Mouse (Mus musculus) left cerebral cortex, adult 2 months (tissue): Measurements from ENCODE around the gene Tex9. TPM values are rescaled to one million over a fixed set of nuclear protein-coding genes. Genes with fewer than 3 reads are reported as not detected.
A peak's percentile ranks its signal among the peaks of the same experiment; 100 is the strongest.

Source experiments
- DNase-seq, 2 experiments: peaks; one replicate each; pipeline ENCODE4 v3.0.0; 2021 to 2022; ENCODE audit warnings: low spot score in 2 of 2, mixed read lengths in 1 of 2; ENCODE audit errors: extremely low spot score in 1 of 2
- H3K27ac ChIP-seq: fragments of 200-600 bp; 2 replicates; pipeline ENCODE4 v1.8.1; 2022
- H3K4me3 ChIP-seq: fragments of 200-600 bp; 2 replicates; pipeline ENCODE4 v1.8.1; 2022
- CTCF ChIP-seq: fragments of 200-600 bp; IDR thresholded peaks from 2 replicates; pipeline ENCODE4 v1.8.1; 2022; ENCODE audit warnings: antibody characterized with exemption, mild to moderate bottlenecking, moderate library complexity
- intact Hi-C: fragments of 180-260 bp; cut with DNase I; formaldehyde crosslinking; loops from one replicate; pipeline ENCODE4 v1.15.1; 2025
- total RNA-seq, 2 experiments: library from RNA; stranded (reverse); gene quantifications; 2 replicates each; pipeline ENCODE4 v1.2.3; 2021

Tex9 gene
- total RNA-seq, 2 experiments from 2014 or later, result 11.2 to 12.8 TPM

DNA sequence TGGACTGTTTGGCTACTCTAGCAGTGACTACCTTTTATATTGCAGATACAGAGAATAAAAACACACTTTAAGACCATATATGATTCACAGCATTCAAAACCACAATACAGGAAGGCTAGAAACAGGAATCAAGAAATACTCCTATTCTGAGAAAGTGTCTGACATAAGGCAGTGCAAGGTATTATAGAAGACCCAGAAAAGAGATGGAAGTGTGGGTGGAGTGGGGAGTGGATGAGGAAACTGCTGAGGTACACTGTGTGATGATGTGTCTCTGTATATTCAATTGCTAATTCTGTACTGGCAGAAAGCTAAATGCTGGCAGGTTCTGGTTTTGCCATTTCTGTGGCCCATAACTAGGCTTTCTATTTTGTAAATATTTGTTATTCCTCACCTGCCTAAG lies 28.8 kb upstream of the Tex9 start:
- no peak for DNase-seq
- intact Hi-C loops, result no loop called here

DNA sequence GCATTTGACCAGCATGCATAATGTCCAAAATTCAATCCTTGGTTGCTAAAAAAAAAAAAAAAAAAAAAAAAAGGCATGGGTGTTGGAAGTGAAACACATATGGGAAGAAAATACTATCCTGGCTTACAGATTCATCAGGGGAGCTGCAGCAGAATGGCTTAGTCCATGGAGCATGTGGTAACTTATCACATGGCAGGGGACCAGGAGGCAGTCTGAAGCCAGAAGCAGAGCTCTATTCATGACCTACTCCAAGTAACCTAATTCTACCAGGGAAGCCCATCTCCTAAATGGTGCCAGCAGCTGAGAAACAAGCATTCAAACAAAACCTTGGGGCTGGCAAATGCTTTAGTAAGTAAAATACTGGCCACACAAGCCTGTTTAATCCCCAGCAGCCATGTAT lies 27.2 kb upstream of the Tex9 start:
- no peak overlapping the region for H3K4me3 ChIP-seq
- intact Hi-C loops, result no loop called here

More for the DNA sequence above, 28.8 kb upstream of the Tex9 start:
- TF ChIP-seq CTCF, result no peak
- H3K27ac ChIP-seq, result no peak overlapping the region
- H3K4me3 ChIP-seq, result no peak overlapping the region

DNA sequence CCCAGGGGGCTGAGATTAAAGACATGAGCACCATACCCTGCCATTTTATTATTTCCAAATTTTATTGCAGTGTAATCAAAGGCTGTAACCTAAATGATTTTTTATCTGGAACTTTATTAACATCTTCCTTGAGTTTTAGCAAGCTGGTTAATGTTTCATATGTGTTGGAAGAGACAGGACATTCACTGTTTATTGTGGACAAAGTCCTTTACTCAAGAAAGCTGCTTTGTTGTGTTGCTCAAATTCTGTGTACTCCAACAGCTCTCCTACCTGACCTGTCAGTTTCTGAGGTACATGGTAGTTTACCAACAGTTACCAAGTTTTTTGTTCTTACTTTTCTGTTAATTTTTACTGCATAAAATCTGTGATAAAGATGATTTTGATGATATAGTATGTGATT lies 23.4 kb upstream of the Tex9 start:
- intact Hi-C loops, result no loop called here
- DNase-seq, result no peak
- no peak for TF ChIP-seq CTCF

More for the DNA sequence above, 27.2 kb upstream of the Tex9 start:
- H3K27ac ChIP-seq, result no peak overlapping the region
- DNase-seq, result no peak
- no peak for TF ChIP-seq CTCF

DNA sequence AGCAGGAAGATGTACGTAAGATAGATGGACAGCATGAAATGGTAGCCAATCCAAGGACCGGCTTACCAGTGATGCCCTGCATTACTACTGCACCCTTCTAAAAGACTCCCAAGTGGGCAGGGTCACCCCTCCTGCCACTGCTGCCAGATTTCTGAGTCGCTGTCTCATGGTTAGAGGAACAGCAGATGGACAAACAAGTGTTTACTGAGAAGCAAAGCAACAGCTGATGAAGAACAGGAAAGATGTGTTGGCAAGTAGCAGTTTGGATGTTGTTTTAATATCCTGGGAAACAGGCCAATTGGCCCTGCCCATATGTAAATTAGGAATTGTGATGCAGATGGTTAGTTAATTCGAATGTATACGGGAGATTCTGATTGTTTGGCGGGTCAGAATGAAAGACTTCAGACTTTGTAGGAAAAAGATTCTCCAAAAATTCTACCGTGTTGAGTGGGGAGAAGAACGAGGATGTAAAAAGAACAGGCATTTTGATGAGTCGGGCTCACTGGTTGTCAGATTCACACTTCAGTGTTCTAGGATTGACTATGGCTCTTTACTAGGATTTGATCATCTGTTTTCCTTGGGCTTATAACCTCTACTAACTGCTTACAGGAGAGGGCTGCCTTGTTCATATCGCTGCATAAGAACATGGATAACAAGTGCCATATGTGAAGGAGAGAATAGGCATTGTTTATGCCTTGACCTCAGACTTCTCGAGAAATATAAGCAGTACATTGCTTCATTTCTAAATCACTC lies 20.4 kb upstream of the Tex9 start:
- intact Hi-C loops, result no loop called here
- DNase-seq, result no peak
- no peak for TF ChIP-seq CTCF
- H3K4me3 ChIP-seq, result no peak overlapping the region
- no peak overlapping the region for H3K27ac ChIP-seq

More for the DNA sequence above, 23.4 kb upstream of the Tex9 start:
- H3K4me3 ChIP-seq, result no peak overlapping the region
- no peak overlapping the region for H3K27ac ChIP-seq

DNA sequence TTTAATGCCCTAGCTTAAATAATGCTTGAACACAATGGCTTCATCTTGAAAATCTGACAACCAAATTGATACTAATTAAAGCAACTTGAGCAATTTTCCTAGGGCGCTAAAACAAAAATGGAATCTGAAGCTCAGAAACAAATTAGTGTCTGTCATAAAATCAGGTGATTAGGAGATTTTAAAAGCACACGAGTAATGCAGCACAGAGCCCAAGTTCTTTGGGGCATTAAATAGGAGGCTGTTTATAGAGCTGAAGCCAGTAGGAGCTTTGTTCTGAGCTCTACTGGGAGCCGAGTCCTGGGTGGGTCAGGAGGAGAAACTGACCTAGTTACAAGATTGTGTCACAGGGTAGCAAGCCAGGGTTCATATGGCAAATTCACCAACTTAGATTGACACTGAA lies 5.2 kb upstream of the Tex9 start:
- no peak for TF ChIP-seq CTCF
- DNase-seq, result no peak

DNA sequence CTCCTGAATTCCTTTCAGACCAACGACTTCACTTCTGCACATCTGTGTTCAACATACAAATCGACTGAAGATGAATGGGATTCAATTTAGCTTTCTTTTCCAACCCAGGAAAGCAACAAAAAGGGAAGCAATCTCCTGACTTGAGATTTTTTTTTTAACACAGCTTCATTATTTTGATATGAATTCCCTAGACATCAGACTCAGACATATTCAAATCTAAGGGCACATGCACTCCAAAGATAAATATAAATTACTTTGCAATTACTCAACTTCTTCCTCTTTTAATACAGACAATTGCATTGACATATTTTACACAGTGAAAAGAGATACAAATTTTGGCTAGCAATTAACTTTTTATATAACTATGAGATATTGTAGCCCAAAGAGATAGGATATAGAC lies 4.7 kb upstream of the Tex9 start:
- no peak for DNase-seq
- no peak for TF ChIP-seq CTCF
- no peak overlapping the region; the same call in 1 of the 2 replicates for H3K27ac ChIP-seq
- no peak overlapping the region for H3K4me3 ChIP-seq
- intact Hi-C loops, result no loop called here

More for the DNA sequence above, 5.2 kb upstream of the Tex9 start:
- H3K27ac ChIP-seq, result no peak overlapping the region; the same call in 1 of the 2 replicates
- intact Hi-C loops, result no loop called here
- no peak overlapping the region for H3K4me3 ChIP-seq

DNA sequence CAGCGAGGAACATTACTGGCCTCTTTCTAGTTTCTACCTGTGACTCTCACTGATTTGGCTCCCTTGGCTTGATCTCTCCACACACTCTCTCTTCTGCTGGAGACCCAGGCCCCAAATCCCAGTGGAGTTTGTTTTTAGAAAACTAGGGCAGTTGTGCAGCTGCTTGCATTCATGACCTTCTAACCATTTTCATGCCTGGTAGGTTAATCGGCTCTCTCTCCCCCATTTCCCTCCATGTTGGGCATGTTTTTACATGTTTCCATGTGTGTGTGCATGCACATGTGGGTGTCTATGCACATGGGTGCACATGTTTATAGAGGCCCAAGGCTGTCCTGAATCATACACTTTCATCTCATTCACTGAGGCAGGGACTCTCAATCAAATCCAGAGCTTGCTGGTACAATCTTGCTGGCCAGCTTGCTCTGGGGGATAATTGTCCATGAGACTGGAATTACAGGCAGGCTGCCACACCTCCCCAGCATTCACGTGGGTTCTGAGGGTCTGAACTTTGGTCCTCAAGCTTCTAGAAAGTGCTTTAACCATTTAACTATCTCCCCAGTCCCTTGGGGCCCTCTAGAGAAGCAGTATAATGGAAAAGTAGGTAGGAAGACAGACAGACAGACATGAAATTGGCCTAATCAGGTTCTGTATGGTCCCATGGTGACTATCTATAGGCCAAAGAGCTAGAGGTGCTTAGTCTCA lies 2.1 kb upstream of the Tex9 start:
- intact Hi-C loops, result loop anchor here (2.0 kb wide), 1 partner anchor 37 kb away; no protein-coding TSS in a partner anchor
- H3K27ac ChIP-seq, result no peak overlapping the region
- TF ChIP-seq CTCF, result no peak
- H3K4me3 ChIP-seq, result no peak overlapping the region
- no peak for DNase-seq

DNA sequence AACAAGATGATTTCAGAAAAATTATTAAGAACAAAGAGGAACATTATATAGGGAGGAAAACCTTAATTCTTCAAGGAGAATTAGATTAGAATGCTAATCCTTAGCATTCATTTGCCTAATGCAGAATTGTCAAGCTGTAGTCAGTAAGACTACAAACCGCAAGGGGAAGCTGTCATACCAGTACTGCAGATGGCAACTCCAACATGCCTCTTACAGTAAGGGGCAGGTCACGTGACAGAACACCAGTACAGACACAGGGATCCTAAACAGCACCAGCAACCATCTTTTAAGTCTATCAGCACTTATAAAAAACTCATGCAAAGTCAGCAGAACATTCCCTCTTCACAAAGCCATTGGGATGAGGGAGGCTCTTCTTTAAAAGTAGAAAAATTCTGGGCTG lies 1.5 kb upstream of the Tex9 start:
- intact Hi-C loops, result loop anchor here (2.0 kb wide), 1 partner anchor 37 kb away; no protein-coding TSS in a partner anchor
- Histone ChIP-seq H3K27ac (no peak overlapping the region), H3K4me3 (no peak overlapping the region)
- no peak for TF ChIP-seq CTCF
- DNase-seq, result no peak

DNA sequence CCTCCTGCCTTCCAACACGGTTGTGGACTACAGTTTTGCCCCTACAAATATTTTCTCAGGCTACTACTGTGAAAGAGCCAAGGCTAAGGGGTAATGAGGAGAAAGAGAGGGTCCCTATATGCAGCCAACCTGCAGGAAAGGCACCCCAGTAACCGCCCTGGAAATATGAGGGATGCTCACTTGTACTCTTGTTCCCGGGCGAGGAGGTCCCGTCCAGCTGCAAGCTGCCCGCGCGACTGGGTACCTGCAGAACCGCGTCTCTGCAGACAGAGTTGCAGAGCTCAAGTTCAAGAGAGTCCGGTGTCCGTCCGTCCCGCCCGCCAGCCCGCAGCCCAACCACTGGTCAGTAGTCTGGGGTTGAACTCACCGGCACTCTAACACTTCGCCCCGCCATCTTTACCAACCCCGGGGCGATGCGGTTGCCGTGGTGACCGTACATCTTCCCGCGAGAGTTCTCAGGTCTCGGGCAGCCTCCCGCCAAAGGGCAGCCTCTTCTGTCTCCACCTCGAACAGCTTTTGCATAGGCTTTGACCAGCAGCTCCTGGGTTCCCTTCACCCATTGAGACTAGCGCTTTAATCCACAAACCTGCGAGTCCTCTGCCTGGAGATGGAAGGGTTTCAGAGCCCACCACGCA lies 336 bp downstream of the Tex9 start:
- H3K4me3 ChIP-seq, result peak overlapping the region; percentile 53
- peak overlapping the region; percentile 80 for H3K27ac ChIP-seq
- peak; percentile 80 to 86 for DNase-seq
- no peak for TF ChIP-seq CTCF
- intact Hi-C loops, result loop anchor here (2.0 kb wide), 1 partner anchor 39 kb away; no protein-coding TSS in a partner anchor

DNA sequence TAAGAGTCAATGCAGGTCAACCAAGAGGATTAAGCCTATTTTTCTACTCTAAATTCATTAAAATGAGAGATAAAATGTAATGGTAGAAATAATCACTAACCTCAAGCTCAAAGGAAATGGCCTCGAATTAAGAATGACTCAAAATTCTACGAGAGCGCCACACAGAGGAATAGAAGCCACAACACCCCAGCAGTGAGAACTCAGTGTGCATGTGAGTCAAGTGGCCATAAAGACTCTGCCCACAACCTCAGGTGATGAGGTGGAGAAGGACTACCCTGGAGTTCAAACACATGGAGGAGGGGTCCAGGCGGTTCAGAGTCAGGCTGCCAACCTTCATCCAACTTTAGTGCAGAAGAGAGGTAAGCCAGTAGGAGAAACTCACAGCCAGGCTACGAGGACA lies 2.9 kb downstream of the Tex9 start:
- TF ChIP-seq CTCF, result no peak
- no peak for DNase-seq
- intact Hi-C loops, result no loop called here
- no peak overlapping the region for H3K27ac ChIP-seq
- H3K4me3 ChIP-seq, result no peak overlapping the region

DNA sequence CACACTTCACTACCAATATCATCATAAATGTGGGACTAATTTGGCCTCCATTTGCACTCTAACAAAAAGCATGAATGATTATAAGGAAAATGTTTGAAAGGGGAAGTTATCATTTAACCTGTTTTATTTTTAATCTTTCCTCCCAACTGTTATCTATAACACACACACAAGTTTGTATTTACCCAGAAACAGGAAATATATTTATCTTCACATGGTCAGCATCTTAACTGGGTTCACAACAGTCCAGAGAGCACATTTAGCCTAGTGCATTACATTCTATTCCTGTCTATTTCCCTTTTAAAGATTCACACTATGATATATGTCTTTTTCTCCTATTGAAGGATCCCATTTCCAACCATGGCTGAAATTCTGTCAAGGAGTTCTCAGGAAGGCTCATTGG lies 3.5 kb downstream of the Tex9 start:
- TF ChIP-seq CTCF, result no peak
- intact Hi-C loops, result no loop called here
- DNase-seq, result no peak
- no peak overlapping the region for H3K27ac ChIP-seq
- H3K4me3 ChIP-seq, result no peak overlapping the region

DNA sequence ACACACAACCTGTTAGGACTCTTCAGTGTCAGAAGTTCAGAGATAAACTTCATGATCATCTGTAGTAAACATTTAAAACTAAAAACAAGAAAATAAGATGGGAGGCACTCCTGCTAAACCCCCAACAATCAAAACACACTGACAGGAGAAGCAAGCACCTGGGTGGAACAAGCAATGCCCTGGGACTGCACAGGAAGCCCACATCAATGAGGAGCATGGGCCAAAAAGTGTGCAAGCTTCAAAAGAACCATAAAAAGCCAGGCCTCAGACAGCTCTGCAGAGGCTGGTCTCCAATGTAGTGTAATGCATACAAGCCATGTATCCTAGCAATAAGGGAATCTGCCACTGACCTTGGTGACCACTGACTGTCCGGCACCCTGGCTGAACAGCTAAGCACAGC lies 12.7 kb downstream of the Tex9 start:
- DNase-seq, result no peak
- intact Hi-C loops, result no loop called here
- no peak overlapping the region for H3K27ac ChIP-seq
- TF ChIP-seq CTCF, result no peak
- no peak overlapping the region for H3K4me3 ChIP-seq
